Mouse (Mus musculus) kidney, adult 8-10 months (tissue): ENCODE measurements around the gene Pde4b.

Experiments
- DNase-seq, 2 experiments: peaks; one replicate each; pipeline ENCODE4 v3.0.0; 2022

Pde4b gene

DNA sequence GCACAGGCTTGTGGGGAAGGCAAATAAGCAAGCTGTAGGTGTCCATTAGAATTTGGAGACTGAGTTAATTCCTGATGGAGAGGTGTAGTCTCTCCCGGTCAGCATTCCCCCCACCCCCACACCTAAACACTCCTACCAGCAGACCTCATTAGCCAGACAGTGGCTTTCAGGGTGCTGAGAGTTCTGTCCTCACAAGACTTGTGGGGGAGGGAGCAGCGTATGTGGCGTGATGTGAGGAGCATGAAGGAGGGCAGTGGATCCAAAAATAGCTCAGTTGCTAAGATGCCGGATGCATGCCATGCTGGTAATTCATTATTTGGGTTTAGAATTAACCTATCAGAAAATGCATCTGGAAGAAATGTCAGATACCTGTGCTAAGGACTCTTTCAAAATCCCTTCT lies 321.6 kb downstream of the Pde4b start:
- no peak for DNase-seq

- DNase-seq, result no peak
Measured at GRCm38 (mm10) chr4:102413101-102413500, 325.8 kb downstream of the Pde4b start.

GRCm38 (mm10) chr4:102413794-102414193 lies 326.5 kb downstream of the Pde4b start:
- DNase-seq, result no peak

DNA sequence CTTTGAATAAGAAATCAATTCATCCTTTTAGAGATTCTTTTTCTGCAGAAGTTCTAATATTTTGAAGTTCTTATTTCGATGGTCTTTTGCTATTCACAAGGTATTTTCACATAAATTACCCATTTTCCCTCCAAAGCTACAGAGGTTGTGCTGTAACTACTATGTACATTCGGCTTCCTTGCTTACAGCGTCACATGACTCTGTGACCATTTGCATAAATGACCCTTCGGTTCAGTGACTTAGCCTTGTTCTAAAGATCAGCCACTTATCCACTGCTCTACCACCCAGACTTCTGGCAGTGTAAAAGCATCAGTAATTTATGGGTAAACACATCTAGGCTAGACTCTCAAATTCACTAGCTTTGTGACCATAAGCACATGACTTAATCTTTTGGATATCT lies 327.3 kb downstream of the Pde4b start:
- no peak for DNase-seq

GRCm38 (mm10) chr4:102420794-102421397 lies 333.6 kb downstream of the Pde4b start:
- no peak for DNase-seq

- DNase-seq, result no peak
Measured at GRCm38 (mm10) chr4:102421398-102421859, 334.1 kb downstream of the Pde4b start.

DNA sequence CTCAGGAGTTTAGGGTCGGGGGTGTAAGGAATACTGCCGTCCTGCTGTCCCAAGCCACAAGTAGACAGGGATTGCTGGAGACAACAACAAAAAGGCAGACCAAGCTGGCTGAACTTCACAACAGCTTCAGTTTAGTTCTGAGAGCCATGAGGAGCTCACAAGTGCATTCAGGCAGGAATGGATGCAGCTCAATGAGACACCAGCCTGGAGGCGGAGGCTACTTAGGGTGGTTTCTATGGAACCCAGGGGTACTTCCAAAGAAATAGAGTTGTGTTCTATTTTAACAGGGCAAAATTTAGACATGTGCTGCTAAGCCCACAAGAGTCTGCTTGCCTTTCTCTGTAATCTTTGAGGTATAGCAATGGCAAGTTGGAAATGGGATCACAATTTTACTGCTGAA lies 336.8 kb downstream of the Pde4b start:
- no peak for DNase-seq

DNA sequence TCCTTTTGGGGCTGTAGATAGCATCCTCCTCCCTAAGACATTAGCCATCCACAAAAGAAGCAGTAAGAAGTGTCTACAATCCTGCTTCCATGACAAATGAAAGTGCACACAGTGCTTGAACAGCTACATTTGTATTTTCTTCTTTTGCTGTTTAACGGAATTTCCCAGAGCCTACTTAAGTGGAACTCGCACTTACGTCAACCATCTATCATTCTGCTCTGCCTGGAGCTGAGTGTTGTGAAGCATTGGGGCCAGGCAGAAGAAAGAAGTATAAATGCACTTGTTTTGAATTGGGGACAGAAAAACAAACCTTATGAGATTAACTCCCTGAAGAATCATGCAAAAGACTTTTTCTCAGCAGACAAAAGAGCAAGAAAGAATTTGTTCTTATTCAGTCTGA lies 338.1 kb downstream of the Pde4b start:
- DNase-seq, result no peak

GRCm38 (mm10) chr4:102429730-102430341 lies 342.5 kb downstream of the Pde4b start:
- no peak for DNase-seq

DNA sequence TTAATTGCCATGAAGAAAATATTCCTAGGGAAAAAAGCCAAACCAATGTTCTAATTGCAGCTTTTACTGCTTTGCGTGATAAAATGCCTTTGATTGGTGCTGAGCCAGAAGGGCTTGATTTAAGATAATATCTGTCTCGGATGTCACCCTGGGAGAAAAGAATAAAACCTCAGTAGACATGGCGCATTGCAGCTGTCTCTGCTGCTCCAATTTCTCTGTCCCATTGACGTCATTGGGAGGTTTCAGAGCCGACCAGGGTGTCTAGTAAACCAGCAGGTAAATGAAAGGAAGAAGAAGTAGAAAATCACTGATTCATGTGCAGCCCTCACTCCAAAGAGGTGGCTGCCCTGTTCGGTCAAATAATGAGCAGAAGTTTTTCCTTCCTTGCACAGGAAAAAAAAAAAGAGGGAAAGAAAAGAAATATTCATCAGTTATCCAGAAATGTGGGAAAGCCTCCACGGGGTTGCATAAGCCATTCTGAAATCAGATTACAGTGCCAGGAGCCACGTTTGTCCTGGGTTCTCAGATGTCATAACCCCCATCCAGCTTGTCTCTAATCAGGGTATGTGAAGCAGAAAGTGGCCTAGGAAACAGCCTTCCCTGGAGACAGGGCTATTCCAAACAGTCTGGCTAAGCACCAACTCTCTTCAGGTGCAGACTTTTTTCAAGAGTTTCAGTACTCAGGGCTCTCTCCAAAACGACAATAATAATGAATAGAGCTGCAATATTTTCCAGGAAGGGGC lies 344.9 kb downstream of the Pde4b start:
- no peak for DNase-seq

DNA sequence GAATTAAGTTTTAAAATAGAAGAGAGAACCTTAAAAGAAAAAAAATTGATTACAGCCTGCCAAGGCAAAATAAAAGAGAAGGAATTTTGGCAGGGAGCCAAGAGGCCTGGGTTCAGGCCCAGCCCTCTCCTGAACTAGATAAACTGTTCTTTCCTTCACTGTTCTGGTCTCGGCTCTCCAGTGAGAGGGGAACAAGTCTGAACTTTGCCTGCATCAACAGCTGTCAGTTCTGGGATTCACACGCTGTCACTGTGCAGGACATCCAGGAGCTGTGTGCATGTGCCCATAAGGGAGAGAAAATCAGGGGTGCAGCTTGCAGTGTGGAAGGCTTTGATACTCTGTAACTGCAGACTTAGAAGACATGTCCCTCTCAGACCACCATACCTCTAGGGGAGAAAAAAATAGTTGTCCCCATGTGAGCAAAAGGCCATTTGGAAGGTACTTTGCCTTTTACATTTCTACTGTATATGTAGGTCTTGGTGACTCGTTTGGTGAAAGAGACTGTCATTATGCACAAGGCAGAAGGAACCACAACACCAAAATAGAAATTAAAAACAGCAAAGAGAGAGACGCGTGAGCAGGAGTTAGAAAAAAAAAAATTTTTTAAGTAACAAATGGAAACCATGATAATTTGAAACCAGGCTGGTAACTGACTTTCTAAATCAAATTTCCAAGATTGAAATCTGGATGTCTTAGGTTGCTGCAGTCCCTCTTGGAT lies 352.2 kb downstream of the Pde4b start:
- DNase-seq, result peak in 1 of 2 experiments; percentile 13

GRCm38 (mm10) chr4:102440119-102440481 lies 352.8 kb downstream of the Pde4b start:
- no peak for DNase-seq

DNA sequence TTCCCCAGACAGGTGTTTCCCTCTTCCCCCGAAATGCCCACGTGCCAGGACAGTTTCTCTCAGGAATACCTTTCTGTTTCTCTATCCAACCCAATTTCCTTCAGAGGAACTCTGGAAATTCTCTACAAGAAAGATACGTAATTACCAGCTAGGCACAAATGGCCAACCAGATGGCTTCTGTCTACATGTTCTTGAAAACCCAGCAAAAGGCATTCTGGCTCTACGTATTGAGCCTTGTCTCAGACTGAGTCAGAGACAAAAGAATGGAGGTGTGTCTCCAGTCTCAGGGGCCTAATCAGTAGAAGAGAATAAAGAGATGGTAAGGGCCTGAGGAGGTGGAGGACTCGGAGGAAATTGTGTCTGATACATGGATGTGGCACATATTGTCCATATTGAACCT lies 356.2 kb downstream of the Pde4b start:
- no peak for DNase-seq

GRCm38 (mm10) chr4:102444501-102444900 lies 357.2 kb downstream of the Pde4b start:
- no peak for DNase-seq

DNA sequence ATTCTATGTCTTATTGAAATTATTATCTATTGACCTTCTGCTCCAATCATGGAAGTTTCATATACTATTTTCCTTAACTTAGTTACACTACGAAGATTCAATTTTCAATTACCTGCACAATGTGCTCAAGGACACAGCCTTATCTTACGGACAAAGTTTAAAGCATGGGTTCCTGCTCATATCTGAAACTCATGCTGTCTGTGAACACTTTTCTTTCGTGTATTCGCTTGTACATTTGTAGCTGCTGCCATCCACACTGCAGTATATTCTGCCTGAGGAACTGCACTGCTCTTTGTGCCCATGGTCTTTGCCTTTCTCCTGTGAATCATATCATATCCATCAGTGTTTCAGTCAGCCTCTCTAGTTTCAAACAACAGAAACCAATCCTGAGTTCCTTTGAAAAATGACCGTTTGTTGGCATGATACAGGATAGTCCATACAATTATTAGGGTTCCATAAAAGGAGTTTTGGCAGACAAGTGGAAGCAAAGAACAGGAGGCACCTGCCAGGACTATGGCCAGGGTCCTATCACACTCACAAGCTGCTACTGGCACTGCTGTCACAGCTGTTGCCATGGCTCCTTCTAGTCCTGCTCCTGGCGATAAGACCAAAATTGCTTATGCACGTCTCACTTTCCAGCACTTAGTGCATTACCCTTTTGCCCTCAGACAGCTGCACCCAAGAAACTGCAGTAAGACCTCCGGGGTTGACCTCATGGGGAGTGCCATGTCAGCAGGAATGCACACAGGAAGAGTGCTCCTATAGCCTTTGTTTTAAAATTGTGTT lies 359.0 kb downstream of the Pde4b start:
- DNase-seq, result no peak

GRCm38 (mm10) chr4:102456426-102456825 lies 369.1 kb downstream of the Pde4b start:
- DNase-seq, result peak; percentile 38 to 60

- DNase-seq, result no peak
Measured at GRCm38 (mm10) chr4:102459216-102459999, 372.1 kb downstream of the Pde4b start.

- DNase-seq, result peak; percentile 62 to 88
Measured at GRCm38 (mm10) chr4:102478104-102478503, 390.8 kb downstream of the Pde4b start.

DNA sequence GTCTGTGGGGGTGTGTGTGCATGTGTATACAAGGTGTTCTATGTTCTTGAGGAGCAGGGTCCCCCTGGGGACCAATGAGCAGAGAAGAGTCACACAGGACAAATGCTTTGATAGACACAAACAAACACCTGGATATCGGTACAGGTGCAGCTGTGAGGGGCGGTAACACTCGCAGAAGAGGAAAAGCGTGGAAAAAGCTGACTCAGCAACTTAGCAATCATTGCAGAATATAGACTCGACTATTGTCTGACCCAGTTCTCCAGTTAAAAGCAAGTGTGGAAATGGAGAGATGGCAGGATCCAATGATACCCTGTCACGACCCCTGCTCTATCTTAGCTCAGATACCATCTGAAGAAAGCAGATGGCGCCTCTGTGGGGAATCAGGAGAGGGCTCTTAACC lies 391.5 kb downstream of the Pde4b start:
- DNase-seq, result no peak

- DNase-seq, result peak in 1 of 2 experiments; percentile 39
Measured at GRCm38 (mm10) chr4:102480830-102481484, 393.6 kb downstream of the Pde4b start.

GRCm38 (mm10) chr4:102483354-102484018 lies 396.1 kb downstream of the Pde4b start:
- no peak for DNase-seq
